Mouse (Mus musculus): Measurements from ENCODE around the gene Pam.
"Not testable (repeated sequence)": the region's sequence is repeated elsewhere in the genome, so short reads cannot be mapped to it uniquely, and the experiment has no call there.

The Pam gene

DNA sequence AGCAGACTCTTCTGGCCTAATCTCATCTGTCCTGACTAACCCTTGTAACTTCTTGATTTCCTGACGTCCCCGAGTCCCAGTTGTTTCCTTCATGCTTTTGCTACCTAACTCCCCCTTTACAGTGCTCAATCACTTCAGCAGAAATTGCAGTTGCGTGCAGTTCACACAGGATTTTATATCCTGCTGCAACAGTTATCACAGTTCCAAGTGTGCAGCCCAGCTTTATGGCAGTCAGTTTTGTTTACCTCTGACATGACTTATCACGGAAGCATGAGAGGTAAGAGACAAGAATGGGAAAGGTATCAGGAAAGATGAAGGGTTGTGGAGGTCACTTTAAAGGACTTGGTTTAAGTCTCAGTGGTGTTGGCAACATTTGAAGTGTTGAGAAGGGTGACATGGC lies 125.7 kb downstream of the Pam start:
- in situ Hi-C loops (cut with MboI, MseI): no loop called here

DNA sequence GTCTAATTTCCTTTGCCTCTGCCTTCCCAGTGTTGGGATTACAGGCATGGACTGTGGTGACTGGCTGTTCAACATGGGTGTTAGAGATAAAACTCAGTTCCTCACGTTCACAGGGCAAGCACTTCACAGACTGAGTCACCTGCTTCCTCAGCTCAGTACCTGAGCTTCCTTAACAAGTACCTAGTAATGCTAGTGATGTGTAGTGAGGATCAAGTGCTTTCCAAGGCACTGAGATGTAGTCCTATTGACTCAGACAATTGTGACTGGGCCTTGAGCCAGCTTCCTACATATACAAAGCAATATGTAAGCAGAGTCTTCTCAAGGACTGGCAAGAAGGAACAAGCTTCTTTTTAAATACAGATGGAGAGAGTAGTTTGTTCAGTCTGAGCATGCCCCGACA lies 131.7 kb downstream of the Pam start:
- in situ Hi-C loops (cut with MboI, MseI): no loop called here

- in situ Hi-C loops (cut with MboI, MseI): no loop called here
Observed at GRCm38 (mm10) chr1:97962134-97962533, 133.3 kb downstream of the Pam start.

- in situ Hi-C loops (cut with MboI, MseI): no loop called here
Observed at GRCm38 (mm10) chr1:97960681-97961080, 134.8 kb downstream of the Pam start.

DNA sequence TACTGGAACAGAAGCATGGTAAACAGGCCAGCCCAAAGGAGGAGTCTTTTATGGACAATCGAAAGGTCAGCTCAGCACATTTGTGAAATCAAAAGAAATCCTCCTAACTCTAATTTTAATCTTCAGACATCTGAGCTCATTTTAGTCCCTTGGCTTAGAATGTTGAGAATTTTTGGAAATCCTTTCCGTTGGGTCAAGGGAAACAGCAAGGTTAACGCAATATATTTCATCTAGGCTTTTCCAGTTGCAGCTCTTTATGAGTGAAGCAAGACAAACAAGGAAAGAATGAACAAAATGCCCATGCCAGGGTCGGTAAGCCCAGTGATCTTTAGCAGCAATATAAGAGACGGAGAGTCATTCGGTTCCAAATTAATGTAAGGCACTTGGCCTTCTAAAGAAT lies 135.3 kb downstream of the Pam start:
- in situ Hi-C loops (cut with MboI, MseI): no loop called here

- in situ Hi-C loops (cut with MboI, MseI): no loop called here
Observed at GRCm38 (mm10) chr1:97958759-97959158, 136.7 kb downstream of the Pam start.

DNA sequence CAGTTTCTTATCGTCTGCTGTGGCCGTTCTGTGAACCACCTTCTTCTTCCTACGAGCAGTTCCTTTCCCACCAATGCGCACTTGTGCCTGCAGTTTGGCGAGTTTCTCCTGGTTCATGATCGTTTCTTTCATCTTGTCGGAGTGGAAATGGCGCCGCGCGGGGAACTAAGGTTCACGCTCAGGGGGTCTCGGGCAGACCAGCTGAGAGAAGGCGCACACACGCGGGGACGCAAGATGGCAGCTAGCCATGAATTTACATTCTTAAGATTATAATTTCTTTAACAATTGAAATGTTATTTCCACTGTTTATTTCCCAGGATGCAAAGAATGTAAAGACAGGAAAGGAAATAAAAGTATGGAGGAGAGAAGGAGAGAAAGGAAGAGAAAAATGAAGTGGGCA lies 146.2 kb downstream of the Pam start:
- in situ Hi-C loops (cut with MboI, MseI): not testable (repeated sequence)

DNA sequence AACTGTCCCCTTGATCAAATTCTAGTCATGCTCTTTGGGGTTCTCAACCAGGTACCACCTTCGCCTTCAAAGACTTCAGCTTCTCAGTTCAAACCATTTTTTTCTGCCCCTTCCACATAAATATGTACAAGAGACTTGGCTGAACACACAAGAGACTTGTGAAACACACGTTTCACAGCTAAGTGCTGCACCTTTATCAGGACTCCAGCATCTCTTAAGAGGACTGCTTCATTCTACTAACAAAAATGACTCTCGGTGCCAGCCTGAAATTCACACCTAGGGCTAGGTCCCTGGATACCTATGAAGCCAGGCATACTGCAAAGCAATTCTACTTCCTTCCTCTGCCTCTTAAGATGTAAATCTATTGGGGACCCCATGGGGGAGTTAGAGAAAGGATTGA lies 148.3 kb downstream of the Pam start:
- in situ Hi-C loops (cut with MboI, MseI): no loop called here

GRCm38 (mm10) chr1:97943908-97944608 lies 151.4 kb downstream of the Pam start:
- in situ Hi-C loops (cut with MboI, MseI): no loop called here

- in situ Hi-C loops (cut with MboI, MseI): no loop called here
Observed at GRCm38 (mm10) chr1:97943402-97943801, 152.0 kb downstream of the Pam start.

- in situ Hi-C loops (cut with MboI, MseI): no loop called here
Observed at GRCm38 (mm10) chr1:97942966-97943365, 152.5 kb downstream of the Pam start.

DNA sequence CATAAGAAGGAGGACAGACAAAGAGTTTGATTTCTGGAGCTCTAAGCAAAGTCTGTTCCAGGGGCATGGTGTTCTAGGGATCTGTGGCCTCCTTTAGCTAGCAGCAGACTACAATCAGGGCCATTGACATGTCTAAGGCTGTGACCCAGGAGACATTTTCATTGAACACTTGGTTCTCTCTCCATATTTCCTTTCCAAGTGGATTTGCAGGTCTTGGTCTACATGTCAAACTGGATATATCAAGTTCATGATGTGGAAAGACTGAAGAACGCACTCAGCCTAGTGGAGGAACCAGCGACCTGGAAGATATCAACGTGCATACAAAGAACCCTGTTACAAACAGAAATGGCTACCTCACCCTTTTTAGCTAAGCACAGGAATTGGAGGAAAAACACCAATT lies 156.9 kb downstream of the Pam start:
- in situ Hi-C loops (cut with MboI, MseI): no loop called here

DNA sequence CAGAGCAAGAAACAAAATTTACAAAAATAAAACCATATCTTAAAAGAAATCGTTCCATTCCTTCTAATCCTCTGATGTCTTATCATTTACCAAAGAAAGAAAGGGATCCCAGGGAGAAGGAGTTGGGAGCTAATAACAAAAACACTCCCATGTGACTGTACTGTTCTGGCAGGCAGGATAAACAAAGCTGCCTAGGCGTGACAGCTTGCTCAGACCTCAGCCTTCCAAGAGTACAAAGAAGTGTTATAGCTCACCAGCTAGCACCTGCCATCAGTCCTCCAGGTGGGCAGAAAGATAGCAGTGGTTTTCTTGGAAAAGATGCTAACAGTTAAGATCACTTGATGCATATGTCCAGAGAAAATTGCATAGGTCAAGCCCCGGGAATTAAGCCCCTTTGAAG lies 157.4 kb downstream of the Pam start:
- in situ Hi-C loops (cut with MboI, MseI): no loop called here

DNA sequence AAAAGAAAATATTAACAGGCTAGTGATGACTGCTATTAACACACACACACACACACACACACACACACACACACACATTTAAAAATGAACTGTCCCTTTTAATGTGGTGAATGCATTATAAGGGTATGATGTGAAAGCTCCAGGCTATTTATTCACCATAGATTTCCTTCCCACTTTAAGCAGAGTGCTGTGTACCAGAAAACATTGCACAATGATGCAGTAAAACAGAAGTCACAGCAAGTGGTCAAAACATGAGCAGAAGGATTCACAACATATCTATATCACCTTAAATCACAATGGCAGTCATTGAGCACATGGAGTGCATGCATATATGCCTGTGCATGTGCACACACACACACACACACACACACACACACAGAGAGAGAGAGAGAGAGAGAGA lies 160.5 kb downstream of the Pam start:
- in situ Hi-C loops (cut with MboI, MseI): no loop called here

- in situ Hi-C loops (cut with MboI, MseI): no loop called here
Observed at GRCm38 (mm10) chr1:97931220-97931619, 164.2 kb downstream of the Pam start.

DNA sequence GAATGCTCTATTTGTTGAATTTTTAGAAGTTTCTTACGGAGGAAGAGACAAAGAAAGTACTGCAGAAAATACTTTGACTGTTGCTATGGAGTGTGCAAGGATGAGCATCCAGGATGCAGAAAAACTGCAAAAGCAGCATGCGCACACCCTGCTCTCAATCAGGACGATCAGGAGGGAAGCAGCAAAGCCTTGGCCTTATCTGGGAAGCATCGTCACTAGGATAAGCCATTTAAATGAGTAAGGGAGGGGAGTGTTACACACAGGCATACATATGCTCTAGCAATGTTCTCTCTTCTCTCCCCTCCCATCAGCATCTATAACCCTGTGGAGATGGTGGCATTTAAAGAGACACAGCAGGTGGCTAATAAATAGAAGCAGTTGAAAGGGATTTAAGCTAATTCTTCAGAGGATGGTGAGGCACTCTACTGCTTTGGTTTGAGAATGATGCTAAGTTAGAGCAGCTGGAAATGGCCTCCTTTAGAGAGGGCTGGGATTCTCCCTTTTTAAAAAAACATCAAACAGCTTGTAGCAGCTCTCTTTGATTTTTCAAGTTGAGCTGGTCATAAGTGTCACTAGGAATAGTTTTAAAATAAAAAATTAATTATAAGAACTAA lies 165.9 kb downstream of the Pam start:
- in situ Hi-C loops (cut with MboI, MseI): no loop called here

DNA sequence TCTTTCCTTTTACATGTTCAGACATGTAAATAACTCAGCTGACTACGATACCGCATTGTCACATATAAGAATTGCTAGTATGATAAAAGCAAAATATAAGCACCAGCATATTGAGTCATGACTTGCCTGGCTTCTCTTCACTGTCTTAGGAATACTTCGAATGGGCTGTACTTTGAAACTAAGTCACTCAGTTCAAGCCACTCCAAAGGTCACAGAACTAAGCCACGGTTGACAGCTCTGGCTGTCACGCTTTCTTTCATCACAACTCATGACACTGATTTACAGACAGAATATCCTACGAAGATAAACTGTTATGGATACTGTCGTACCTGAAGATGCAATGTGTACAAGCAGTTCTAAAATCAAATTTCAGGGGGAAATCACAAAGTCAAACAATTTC lies 168.7 kb downstream of the Pam start:
- in situ Hi-C loops (cut with MboI, MseI): no loop called here

DNA sequence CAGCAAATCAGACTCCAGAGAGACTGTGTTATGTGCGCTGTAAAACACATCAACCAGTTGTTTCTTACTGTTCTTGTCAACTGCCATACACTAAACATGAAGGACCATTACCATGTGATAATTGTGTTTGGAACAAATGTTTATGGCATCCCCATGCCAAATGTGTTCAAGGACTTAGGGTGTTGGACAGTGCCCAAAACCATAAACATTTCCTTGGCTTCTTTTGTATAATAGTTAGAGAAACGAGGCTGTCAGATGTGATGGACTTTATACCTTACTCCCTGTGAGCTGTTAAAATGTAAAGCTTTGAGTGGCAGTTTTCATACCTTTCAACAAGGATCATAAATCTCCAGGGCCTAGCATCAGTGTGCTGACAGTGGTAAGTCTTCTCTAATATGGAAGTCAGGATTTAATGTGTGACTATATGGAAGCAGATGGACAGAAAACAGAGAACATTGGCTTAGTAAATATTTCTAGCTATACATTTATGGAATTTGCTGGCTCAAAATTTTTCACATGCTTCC lies 169.4 kb downstream of the Pam start:
- in situ Hi-C loops (cut with MboI, MseI): no loop called here

DNA sequence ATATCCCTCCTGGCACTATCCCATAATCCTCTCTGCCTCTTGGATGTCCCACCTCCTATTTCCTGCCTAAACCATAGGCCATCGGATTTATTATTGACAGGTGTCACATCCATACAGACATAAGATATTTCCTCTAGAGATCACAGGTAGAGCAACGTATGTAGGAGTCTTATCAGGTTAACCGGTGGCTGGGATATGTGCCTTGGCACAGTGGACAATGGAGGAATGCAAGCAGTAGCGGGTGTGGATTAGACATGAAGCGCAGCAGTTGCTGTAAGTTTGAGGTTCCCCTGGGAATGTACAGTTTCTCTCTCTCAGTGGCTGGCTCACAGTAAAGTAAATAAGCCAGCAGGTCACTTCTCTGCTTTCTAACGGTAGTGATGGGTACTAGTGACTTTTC lies 173.1 kb downstream of the Pam start:
- in situ Hi-C loops (cut with MboI, MseI): no loop called here

- in situ Hi-C loops (cut with MboI, MseI): no loop called here
Observed at GRCm38 (mm10) chr1:97921886-97922285, 173.6 kb downstream of the Pam start.

DNA sequence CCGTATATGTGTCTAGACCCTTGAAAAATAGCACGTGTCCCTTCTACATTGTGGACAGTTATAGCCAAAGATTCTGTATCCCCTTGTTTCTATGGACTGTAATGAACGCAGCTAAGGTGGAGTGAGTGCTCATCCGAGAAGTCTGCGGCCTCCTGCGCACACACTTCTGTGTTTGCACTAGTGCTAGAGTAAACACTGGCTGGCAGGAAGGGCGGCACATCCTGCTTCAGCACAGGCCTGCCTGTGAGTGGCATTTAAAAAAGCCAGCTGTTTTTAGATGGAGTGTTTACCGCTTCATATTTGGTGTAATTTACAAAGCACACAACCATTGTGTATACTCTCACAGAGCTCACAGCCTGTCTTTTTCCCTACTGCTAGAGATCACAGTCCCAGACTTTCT lies 177.0 kb downstream of the Pam start:
- in situ Hi-C loops (cut with MboI, MseI): no loop called here

DNA sequence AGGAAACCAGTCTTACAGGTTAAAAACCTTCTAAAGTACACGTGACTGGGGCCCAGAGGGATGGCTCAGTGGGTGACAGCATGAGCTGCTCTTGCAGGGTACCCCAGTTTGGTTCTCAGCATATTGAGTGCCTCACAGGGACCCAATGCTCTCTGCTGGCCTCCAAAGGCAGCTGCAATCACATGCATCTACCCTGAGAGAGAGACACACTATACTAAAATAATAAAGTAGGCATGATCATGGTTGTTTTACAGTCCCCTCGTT lies 178.5 kb downstream of the Pam start:
- in situ Hi-C loops (cut with MboI, MseI): no loop called here

DNA sequence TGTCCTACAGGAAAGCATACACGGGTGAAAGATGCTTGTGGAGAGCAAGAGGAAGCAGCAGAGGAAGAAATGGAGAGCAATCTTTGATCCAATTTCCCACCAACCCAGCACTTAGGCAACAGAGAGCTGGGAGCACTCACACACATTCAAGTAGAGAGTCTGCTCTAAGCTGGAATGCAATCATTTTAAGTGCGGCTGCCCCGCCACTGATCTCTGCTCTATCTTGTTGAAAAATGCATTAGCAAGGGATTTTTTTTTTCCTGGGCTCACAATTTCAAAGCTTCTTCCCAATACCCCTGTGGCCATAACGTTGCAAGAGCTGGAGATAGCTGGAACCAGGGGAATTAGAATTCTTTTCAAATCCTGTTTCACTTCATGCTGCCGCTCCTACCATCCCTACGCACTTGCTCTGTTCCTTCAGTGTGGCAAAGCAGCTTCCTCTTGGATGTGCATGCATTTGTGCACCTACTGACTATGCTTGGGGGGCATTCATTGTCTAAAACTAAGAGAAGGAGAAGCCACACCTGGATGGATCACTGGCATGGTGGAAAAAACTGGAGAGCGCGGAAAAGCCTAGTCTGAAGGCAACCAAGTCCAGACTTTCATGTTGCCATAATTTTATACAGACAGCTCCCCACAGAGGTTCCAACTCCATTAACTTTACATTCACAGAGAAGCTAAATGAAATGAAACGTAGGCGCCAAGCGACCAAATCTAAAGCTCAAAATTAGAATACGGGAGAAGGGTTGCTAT lies 179.1 kb downstream of the Pam start:
- in situ Hi-C loops (cut with MboI, MseI): no loop called here

All from T-helper 2 cell (primary cell).